Mouse (Mus musculus) thymus, adult 2 months (tissue): ENCODE results near the gene Arhgap31.

Experiments used
- CTCF ChIP-seq: fragments of 200-500 bp; IDR thresholded peaks from 2 replicates; pipeline ENCODE4 v1.5.1; 2012; ENCODE audit warnings: mild to moderate bottlenecking, control low read depth, low read length, moderate library complexity, borderline replicate concordance; ENCODE audit not compliant: control insufficient read depth, poor library complexity, insufficient read depth; ENCODE audit errors: extremely low read depth
- POLR2A ChIP-seq: fragments of 200-500 bp; IDR thresholded peaks from 2 replicates; pipeline ENCODE4 v1.6.1; 2012; ENCODE audit warnings: mild to moderate bottlenecking, low read length, control low read depth, moderate library complexity; ENCODE audit not compliant: control insufficient read depth, poor library complexity, insufficient read depth; ENCODE audit errors: extremely low read depth

GRCm38 (mm10) chr16:38624303-38624702 is 88.8 kb downstream of the Arhgap31 start:
- TF ChIP-seq POLR2A (no peak), CTCF (no peak)
